Mouse (Mus musculus): ENCODE measurements around the gene Foxp1. TPM values are rescaled to one million over a fixed set of nuclear protein-coding genes. Genes with fewer than 3 reads are reported as not detected.

Foxp1 gene
- polyA plus RNA-seq, 1 experiment = 88.7 TPM

DNA sequence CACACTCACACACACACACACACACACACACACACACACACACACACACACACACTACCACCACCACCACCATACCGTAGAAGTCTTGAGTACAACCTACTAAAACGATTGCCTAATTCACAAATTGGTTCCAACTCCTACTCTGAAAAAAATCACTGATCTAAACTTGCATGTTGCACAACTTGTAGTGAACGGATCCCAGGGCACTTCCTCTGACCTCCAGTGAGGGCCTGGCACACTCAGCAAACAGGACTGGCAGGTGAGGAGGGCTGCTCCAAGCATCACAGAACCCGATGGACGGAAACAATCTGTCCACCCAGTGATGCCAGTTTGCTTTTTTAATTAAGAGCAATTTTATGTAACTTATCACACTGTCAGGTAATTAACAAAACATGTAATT, 269.7 kb downstream of the Foxp1 start:
- no peak for TF ChIP-seq GATA1 (IDR thresholded peaks at IDR 0.05; ENCODE audit: low read length)

GRCm38 (mm10) chr6:99251924-99252323, 270.6 kb downstream of the Foxp1 start:
- no peak for TF ChIP-seq GATA1 (IDR thresholded peaks at IDR 0.05; ENCODE audit: low read length)

GRCm38 (mm10) chr6:99251222-99251621, 271.3 kb downstream of the Foxp1 start:
- TF ChIP-seq GATA1 (IDR thresholded peaks at IDR 0.05; ENCODE audit: low read length) = no peak

DNA sequence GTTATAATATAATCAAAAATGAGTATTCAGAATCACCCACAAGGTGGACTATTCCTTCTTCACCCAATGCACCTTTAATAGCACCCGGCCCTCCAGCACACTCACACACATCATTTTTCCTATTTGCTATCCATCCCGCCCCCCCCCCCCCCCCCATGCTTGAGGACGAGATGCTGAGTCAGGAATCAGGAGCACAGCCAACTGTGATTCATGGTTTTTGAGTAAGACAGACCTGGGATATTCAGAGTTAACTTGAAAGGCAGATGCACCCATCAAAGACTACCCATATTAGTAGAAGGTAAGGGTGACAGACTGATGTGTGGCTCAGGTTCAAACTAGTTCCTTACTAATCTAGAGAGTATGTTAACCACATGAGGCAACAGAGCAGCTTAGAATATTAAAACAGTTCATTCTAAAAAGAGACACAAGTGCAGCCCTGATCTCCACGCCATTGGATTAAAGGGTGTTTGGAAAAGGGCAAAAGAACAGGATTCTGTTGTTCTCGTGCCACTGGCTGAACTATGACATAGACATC, 273.0 kb downstream of the Foxp1 start:
- no peak for TF ChIP-seq GATA1 (IDR thresholded peaks at IDR 0.05; ENCODE audit: low read length)

DNA sequence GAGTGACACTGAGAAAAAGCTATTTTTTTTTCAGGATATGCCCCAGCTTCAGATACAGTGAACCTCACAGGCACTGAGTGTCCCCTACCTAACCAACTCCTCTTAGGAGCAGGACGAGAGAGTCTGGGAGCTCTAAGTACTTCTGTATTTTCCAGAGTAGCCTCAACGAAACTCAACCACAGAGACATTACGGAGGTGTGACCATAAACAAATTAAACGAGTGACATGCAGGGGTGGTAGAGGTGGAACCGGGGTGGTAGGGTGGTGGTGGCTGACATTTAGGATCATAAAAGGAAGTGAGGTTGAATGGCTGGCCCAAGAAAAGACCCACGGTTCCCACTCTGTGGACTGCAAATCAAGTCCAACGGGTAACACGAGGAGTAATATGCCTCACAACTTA, 274.1 kb downstream of the Foxp1 start:
- TF ChIP-seq GATA1 (IDR thresholded peaks at IDR 0.05; ENCODE audit: low read length) = no peak

DNA sequence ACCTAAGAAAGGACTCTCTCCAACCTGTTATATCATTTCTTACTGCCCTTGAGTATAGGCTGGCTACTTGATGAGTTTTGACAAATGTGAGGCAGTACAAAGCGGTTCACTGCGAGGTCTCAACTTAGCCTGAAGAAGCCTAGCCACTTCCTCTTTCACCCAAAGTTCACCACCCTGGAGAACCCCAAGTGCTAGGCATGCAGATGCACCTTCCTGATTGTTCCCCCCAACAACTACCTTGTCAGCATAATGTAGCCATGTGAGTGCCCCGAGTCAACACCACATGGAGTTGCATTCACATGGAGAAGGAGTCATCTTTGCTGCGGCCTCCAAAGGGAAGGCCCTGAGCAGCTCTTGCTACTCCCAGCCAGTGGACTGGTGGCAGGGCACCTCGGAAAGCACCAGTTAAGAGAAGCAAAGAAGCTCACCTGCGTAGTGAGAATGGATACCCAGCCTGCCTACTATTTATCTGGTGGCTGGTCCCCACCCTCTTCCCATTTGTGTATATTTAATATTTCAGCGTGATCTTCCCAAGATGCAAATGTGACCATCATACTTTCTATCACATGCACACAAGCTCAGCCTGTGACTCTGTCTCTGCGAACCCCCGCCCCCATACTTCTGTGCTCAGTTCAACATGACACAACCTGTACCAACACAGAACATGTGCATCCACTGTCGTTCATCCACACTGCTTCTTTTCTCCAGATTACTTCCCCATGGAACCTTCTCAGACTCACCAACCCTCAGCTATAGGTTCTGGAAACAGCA, 280.7 kb downstream of the Foxp1 start:
- no peak for TF ChIP-seq GATA1 (IDR thresholded peaks at IDR 0.05; ENCODE audit: low read length)

- no peak for TF ChIP-seq GATA1 (IDR thresholded peaks at IDR 0.05; ENCODE audit: low read length)
Observed at GRCm38 (mm10) chr6:99240764-99241163, 281.8 kb downstream of the Foxp1 start.

DNA sequence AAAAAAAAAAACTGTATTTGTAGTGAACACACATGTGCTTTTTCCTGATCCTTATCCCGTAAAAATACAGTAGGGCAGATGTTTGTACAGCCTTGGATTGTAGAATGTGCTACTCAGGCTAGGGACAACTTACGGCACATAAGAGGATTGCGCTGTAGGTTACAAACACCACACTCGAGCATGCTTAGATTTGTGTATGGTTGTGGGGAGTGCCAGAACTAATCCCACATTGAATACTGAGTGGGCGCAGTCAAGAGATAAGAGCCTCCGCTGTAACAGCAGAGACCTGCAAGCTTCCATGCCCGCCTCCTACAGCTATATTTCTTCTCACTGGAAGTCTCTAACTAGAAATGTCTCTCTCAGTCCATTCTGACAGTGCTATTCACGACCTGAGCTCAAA, 286.9 kb downstream of the Foxp1 start:
- TF ChIP-seq GATA1 (IDR thresholded peaks at IDR 0.05; ENCODE audit: low read length) = no peak

GRCm38 (mm10) chr6:99233411-99233810, 289.1 kb downstream of the Foxp1 start:
- no peak for TF ChIP-seq GATA1 (IDR thresholded peaks at IDR 0.05; ENCODE audit: low read length)

DNA sequence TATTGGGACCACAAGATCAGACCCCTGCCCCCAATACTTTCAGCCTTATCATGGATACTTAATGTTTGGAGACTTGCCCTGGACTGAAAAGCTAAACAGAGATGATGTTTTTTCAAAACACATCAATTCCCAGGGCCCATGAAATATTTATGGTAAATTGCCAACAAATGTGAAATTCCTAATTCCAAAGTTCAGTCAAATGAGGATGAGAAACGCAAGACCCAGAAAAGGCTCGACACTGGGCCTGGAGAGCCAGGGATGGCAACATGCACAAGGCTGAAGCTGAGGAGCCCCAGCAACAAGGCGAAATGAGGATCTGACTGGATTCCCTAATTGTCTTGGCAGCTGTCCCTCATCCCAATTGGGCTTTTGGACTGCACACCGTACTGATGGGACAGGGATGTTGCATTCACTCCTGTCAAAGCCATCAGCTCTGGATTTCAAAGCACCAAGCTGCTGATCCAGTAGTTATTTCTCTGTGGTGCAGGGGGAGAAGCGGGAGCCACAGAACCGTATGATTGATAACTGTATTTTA, 294.1 kb downstream of the Foxp1 start:
- no peak for TF ChIP-seq GATA1 (IDR thresholded peaks at IDR 0.05; ENCODE audit: low read length)

- no peak for TF ChIP-seq GATA1 (IDR thresholded peaks at IDR 0.05; ENCODE audit: low read length)
Observed at GRCm38 (mm10) chr6:99221147-99221546, 301.4 kb downstream of the Foxp1 start.

DNA sequence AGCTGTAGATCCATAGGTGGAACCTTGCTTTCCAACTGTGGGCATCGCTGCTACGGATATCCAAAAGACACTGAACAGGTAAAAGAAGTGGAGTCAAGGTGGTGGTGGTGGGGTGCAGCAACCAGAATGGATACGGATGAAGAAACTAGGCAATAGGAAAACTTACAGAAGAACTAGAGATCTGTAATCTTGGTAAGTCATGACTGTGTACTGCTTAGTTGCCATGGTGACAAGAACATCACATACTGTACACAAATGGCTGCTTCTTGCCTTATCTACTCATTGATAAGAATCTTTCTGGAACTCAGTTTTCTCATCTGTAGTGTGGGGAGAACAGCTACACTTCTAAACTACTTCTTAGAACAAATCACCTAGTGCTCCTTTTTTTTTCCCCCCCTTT, 302.0 kb downstream of the Foxp1 start:
- TF ChIP-seq GATA1 (IDR thresholded peaks at IDR 0.05; ENCODE audit: low read length) = no peak

GRCm38 (mm10) chr6:99217846-99218245, 304.7 kb downstream of the Foxp1 start:
- TF ChIP-seq GATA1 (IDR thresholded peaks at IDR 0.05; ENCODE audit: low read length) = no peak

GRCm38 (mm10) chr6:99217155-99217554, 305.4 kb downstream of the Foxp1 start:
- TF ChIP-seq GATA1 (IDR thresholded peaks at IDR 0.05; ENCODE audit: low read length) = no peak

DNA sequence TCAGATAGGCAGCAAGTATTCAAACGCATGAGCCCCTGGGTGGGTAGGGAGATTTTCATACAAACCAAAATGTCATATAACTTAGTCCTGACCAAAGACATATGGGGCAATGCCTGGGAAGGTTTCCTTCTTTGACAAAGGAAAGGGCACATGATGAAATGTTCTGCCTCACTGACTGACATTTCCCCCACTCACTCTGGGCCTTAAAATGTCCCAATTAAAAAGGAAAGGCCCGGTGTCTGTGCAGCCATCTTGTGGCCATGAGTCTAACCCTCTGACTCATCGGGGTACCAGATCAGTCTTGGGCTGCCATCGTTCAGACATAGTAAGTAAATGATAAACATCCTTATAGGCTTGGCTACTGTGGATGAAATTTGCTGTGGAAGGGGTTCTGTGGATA, 310.1 kb downstream of the Foxp1 start:
- no peak for TF ChIP-seq GATA1 (IDR thresholded peaks at IDR 0.05; ENCODE audit: low read length)

DNA sequence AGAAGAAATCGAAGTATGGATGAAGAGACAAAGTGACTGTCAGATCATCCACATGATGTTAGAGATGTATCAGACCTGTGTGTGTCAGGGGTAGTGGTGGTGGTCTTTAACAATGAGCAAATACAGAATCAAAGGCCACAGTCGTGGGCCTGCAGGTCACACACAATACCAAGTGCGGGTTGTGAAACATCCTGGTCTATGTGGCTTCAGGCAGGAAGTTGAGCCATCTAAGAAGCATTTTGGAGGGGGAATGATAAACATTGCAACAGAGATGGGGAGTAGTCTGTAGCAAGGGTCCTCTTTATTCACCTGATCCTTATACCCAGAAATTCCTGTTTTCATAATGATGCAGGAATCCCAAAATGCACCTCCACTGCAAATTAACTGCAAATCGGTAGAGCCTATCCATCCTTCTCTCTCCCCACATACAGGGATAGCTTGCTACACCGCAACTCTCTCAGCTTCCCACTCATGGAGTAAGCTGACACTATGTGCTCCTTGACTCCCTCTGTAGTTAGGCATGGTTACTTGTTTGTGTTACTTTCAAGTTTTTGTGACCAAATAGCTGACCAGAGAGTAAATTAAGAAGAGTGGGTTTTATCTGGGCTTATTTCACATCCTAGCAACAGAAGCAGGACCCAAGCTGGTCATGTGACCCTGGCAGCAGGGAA, 310.7 kb downstream of the Foxp1 start:
- no peak for TF ChIP-seq GATA1 (IDR thresholded peaks at IDR 0.05; ENCODE audit: low read length)

GRCm38 (mm10) chr6:99210161-99210560, 312.4 kb downstream of the Foxp1 start:
- no peak for TF ChIP-seq GATA1 (IDR thresholded peaks at IDR 0.05; ENCODE audit: low read length)

All from G1E-ER4 (cell line).